Mouse (Mus musculus): ENCODE results near the gene Gm4707.

GRCm38 (mm10) chr17:71474762-71475704 lies 15.3 kb upstream of the Gm4707 start, which contains the start of gene Smchd1:
- TF ChIP-seq POLR2A (IDR thresholded peaks at IDR 0.05; ENCODE audit: low read depth, low read length) (peak; percentile 63), CTCF (IDR thresholded peaks at IDR 0.05; ENCODE audit: borderline replicate concordance, insufficient read depth, low read length) (no peak)

All from embryonic fibroblast, embryonic 13.5 days (primary cell).